Mouse (Mus musculus): Measurements from ENCODE around the gene Ankrd34a. TPM values are rescaled to one million over a fixed set of nuclear protein-coding genes. Genes with fewer than 3 reads are reported as not detected.

The Ankrd34a gene
- total RNA-seq, 2 experiments from 2014 or later = 1.9 TPM

DNA sequence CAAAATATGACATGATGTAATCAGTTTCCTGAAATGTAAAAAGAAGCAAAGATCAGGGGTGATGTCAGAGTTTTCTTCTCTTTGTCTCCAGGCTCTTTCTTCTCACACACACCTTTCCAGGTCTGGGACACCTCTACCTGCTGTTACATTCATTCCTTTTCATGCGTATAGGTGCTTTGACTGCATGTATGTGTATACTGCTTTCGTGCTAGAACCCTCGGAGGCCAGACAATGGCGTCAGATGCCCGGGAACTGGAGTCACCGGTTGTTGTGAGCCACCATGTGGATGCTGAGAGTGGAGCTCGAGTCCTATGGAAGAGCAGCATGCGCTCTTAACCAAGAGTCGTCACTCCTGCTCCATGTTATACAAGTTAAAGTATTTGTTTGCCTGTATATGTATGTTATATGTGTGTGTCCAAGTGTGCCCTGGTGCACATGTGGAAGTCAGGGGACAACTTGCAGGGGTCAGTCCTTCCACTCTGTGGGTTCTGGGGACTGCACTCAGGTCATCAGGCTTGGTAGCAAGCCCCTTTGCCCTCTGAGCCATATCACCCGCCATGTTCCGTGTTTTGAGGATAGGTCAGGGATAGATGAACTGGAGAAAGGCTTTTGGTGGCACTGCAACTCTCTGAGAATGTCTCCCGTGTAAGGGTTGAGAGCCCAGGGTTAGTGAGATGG lies 17.7 kb upstream of the Ankrd34a start:
- DNase-seq (ENCODE audit: low spot score in 2 of 2) = no peak

DNA sequence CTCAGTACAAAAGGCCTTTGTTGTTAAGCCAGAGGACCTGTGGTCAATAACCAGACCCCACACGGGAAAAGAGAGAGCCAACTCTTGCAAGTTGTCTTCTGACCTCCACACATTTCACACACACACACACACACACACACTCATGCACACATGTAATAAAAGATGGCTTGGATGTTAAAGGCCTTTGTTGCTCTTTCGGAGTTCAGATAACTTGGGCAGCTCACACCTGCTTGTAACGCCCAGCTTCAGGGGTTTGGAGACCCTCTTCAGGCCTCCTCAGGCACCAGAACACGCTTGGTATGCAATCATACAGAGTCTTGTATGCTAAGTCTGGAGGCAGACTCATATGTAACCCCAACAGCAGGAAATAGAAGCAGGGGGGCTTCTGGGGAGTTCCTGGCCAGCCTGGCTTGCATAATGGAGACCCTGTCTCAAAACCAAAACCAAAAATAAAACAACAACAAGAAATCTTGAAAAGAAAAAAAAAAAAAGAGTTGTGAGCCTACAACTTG lies 17.1 kb upstream of the Ankrd34a start:
- DNase-seq (ENCODE audit: low spot score in 2 of 2) = no peak

DNA sequence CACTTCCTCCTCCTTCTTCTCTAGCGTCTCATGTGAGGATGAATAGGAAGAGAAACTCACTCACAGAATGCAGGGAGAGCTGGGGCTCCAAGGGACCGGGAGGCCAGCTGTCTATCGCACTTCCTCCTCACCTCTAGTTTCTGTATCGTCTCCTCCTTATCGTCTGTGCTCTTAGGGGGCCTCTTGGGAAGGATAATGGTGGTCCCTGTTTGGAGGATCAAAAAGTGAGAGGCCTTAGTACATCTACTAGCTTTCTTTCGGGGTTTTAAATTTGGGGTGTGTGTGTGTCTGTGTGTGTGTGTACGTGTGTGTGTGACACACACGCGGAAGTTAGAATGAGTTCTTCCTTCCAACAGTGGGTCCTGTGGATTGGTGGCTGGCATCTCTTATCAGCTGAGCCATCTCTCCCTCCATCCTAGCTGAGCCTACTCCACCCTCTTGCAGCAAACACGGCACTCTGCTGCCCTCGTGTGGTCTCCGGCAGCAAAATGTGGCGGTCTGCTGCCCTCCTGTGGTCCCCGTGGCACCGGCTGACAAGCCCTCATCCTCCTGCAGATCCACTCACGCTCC lies 16.5 kb upstream of the Ankrd34a start:
- DNase-seq (ENCODE audit: low spot score in 2 of 2) = peak; percentile 77 to 84

DNA sequence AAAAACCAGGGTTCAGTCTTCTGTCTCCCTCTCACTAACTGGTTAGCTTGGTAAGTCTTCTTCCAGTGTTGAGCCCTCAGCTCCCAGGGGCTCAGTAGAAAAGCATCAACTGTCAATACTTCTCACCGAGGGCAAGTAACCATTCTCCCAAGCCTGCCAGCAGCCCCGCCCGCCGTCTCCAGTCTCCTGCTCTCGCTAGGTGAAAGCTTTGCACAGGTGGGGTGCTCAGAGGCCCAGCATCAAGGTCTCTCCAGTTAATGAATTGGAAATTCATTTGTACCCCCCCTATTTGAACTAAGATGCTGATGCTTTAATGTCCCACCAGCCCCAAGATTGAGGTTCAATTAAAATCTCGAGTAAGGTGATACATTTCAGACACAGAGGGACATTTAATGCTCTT lies 15.3 kb upstream of the Ankrd34a start:
- no peak for DNase-seq (ENCODE audit: low spot score in 2 of 2)

DNA sequence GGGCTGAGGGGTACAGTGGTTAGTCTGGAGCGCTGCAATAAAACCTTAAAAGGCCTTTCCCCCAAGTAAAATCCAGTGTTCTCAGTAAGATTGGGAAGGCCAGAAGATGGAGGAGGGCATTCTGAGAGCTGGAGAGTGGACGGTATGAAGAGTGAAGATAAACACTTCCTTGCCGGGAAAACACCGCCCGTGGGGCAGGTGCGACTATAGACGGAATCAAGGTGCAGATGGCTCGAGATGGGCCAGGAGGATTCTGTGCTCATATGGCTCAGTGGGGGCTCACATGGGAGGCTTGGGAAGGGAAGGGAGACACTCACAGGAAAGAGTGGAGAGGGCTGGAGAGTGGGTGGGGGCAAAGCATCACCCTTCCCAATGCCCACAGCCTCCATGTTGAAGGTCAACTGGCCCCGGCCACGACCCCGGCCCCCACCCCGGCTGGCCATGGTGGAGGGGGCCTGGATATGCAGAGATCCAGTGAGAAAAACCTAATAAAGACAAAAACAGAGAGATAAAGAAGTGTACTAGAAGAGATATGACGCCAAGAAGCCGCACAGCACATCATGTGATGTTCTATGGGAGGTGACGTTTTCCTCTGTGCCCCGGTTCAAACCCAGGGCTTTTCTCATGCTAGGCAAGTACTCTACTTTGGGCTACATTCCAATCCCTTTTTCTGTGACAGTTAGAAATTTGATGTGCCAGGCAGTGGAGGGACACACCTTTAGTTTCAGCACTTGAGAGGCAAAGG lies 14.5 kb upstream of the Ankrd34a start:
- no peak for DNase-seq (ENCODE audit: low spot score in 2 of 2)

DNA sequence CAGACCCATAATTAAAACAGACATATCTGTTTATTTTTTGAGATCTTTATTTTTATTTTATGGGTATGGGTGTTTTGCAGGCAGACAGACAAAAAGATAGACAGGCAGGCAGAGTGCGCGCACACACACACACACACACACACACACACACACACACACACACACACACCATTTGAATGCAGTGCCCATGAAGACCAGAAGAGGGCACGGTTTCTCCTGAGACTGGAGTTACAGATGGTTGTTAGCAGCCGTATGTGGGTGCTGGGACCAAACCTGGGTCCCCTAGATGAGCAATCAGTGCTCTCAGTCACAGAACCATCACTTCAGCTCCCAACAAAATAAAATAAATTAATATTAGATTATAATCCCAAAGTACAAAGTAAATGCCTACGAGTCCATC lies 13.1 kb upstream of the Ankrd34a start:
- no peak for DNase-seq (ENCODE audit: low spot score in 2 of 2)

DNA sequence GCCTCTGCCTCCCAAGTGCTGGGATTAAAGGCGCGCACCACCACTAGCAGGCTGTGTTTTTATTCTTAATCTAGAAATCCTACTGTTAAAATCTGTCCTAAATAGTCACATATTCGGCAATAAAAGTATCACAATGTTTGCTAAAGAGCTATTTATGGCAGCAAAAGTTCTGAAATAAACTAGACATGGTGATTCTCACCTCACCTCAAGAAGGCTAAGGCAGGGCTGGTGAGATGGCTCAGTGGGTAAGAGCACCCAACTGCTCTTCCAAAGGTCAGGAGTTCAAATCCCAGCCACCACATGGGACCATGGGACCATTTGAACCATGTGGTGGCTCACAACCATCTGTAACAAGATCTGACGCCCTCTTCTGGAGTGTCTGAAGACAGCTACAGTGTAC lies 5.8 kb upstream of the Ankrd34a start:
- DNase-seq (ENCODE audit: low spot score in 2 of 2) = no peak

DNA sequence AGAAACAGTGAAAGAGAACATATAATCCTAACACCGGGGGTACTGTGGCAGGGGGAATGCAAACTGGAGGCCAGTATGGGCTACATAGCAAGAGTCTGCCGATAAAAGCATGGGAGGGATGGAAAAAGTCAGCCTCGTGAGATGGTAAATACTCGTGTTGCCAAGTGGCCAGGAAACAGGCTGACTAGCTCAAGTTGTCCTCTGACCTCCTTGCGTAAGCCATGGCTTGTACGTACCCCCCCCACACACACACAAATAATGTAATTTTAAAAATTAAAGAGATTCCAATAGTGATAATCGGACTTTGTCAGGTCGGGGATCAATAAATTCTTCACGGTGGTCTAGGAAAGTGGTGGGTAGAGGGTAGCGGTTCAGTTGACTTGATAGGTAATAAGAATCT lies 3.1 kb upstream of the Ankrd34a start:
- DNase-seq (ENCODE audit: low spot score in 2 of 2) = no peak

DNA sequence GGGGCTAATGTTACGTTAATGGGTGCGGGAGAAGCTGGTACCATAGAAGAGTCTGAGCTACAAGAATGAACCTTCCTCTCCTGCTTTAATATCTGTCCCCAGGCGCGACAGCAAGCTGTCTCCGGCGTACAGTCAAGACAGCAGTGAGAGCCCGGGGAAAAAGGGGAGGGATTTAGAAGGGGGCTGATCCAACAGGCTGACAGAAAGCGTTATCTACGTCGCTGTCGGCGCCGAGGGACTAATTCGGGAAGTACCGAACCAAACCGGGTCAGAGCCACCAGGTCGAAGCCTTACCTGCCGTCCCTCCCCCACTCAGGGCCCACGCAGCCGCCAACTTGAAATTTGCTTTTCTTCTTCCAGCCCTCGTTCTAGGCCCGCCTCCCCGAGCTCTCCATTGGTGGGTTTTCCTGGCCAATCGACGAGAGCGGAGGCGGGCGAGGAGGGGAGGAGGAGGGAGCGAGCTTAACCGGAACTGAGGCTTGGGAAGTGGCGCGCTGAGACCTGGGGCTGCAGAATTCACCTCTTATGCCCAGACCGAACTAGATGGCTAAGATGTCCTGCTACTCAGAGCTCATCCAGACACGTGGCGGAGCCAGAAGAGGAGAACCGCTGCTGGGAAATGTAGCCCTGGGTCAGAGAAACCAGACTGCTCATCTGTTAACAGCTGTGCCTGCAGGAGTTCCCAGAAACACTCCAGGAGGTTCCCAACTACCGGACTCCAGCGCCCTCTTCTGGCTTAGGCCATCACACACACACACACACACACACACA lies 2.5 kb upstream of the Ankrd34a start, which contains the start of gene Polr3gl:
Polr3gl (minus strand) TSS at position 392 of the 771 bp plus-strand sequence.
- DNase-seq (ENCODE audit: low spot score in 2 of 2) = peak; percentile 80 to 93

DNA sequence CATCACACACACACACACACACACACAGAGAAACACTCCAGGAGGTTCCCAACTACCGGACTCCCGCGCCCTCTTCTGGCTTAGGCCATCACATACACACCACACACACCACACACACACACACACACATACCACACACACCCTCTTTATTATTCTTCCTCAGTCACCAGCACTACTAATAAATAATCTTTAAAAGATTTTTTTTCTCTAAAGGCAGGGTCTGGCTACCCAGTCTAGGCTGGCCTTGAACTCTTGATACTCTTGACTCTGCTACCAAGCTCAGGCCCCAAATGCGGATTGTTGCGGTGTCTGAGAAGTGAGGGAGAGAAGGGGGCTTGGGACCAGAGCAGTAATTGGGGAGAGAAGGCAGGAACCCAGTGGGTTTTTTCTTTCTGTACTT lies 1.6 kb upstream of the Ankrd34a start:
- DNase-seq (ENCODE audit: low spot score in 2 of 2) = no peak

DNA sequence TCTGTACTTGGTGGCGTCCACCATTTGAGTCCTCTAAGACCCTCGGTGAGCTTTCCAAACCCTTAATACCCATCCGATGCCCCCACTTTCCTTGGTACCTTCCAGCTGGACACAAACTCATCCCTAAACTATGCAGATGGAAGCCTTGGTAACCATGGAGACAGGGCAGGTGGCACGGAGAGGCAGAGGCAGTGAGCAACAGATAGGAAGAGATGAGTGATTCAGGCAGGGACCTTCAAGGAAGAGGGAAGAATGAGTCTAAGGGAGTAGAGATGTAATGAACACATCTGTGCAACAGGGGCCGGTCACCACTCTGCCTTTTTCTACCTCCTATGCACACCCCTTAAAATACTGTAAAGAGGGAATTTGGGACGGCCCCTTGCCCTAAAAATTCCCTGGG lies 775 bp upstream of the Ankrd34a start:
- DNase-seq (ENCODE audit: low spot score in 2 of 2) = no peak

DNA sequence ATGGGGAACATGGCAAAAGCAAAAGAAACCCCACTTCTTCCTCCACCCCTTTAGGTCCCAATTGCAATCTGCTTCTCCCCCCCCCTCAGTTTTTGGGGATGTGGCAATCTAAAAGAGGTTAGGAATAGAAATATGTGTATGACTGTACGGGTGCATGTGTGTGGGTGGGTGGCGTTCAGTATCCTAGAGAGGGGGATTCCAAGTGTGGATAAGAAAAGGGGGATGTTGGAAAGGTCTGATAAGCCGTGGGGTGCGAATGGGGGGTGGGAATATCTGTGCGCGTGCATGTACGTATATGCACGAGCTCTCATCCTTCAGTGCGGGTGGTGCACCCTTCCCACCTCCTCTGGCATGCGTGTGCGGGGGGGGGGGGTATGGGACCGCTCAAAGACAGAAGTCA lies 419 bp downstream of the Ankrd34a start:
- DNase-seq (ENCODE audit: low spot score in 2 of 2) = no peak

DNA sequence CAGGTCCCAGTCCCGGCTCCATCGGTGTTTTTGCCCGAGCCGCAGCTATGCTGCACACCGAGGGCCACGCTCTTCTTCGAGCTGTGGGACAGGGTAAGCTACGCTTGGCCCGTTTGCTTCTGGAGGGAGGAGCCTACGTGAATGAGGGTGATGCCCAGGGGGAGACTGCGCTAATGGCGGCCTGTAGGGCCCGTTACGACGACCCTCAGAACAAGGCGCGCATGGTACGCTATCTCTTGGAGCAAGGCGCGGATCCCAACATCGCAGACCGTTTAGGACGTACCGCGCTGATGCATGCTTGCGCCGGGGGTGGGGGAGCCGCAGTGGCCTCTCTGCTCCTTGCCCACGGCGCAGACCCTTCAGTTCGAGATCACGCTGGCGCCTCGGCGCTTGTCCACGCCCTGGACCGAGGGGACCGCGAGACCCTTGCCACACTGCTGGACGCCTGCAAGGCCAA lies 1.0 kb downstream of the Ankrd34a start:
- peak in 1 of 2 experiments; percentile 30 for DNase-seq (ENCODE audit: low spot score in 2 of 2)

DNA sequence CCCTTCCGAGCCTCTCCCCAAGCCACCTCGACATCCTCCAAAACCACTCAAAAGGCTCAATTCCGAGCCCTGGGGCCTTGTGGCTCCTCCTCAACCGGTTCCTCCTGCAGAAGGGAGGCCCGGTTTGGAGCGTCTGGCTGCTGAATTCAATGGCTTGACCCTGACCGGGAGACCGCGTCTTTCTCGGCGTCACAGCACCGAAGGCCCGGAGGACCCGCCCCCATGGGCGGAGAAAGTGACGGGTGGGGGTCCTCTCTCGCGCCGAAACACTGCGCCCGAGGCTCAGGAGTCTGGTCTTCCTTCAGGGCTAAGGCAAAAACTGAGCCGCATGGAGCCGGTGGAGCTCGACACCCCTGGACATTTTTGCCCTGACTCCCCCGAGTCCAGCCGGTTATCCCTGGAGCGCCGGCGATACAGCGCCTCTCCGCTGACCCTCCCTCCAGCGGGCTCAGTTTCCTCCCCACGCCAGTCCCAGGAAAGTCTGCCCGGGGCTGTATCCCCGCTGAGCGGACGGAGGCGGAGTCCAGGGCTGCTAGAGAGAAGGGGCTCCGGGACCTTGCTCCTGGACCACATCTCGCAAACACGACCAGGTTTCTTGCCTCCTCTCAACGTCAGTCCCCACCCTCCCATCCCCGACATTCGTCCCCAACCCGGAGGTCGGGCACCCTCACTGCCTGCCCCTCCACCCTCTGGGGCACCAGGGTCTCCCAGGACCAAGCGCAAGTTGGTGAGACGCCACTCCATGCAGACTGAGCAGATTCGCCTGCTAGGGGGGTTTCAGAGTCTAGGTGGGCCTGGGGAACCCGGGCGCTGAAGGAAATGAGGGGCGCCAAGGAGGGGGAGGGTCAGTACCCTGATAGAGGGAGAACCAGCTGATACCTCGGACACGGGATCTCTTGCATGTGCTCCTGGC lies 2.0 kb downstream of the Ankrd34a start:
- peak in 1 of 2 experiments; percentile 70 for DNase-seq (ENCODE audit: low spot score in 2 of 2)

DNA sequence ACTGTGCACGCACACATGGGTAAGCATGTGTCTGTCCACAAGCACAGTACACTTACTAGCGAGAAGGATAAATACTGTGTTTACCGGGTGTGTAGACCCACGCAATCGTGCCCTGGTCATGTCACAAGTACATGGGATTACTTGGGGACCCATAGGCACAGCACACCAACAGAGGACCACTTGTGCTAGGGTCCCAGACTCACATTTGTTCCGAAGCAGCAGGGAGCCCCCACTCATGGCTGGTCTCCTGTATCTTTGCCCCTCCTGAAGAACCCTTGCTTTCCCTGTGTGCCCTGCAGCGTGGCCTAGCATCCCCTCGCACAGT lies 2.6 kb downstream of the Ankrd34a start:
- DNase-seq (ENCODE audit: low spot score in 2 of 2) = no peak

DNA sequence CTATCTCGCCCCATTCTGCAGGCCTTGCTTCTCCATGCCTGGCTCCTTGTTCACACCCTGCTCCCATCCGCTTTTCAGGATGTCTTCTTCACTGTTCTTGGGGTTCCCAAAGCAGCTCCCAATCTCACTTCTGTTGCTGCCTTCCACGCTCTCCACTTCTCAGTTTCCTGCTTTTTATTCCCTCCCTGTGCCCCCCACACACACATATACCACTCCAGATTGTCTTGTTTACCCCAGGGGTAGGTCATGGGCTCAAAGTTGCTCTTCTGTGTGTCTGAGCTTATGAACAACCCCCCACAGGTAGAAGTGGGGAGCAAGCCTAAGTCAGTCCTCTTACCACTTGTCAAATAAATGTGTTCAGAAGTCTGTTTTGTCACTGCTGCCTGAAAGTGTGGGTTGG lies 3.0 kb downstream of the Ankrd34a start:
- DNase-seq (ENCODE audit: low spot score in 2 of 2) = no peak

DNA sequence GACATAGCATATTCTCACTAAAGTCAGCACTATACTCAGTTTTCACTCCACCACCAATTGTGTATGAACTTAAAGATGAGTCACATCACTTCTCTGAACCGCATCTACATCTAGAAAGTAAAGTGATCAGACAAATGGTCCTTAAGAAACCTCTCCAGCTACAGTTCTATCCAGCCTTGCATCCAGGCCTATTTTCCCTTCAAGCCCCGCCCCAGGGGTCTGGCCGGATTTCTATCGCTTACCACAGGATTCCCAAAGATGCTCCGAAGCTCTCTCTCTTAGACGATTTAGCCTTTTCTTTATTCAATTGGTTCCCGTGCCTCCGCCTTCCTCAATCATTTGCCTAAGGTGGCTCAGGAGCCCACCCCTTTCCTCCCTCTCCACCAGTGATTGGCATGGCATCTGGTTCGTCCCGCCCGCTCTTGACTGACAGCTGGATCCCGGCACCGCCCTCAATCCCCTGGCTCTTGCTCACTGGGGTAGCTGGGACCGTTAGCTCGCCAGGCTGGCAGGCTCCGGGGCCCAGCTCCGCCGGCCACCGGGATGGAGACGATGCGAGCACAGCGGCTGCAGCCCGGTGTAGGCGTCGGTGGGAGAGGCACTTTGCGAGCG lies 4.3 kb downstream of the Ankrd34a start, which contains the start of gene Lix1l:
Lix1l (plus strand) TSS at position 511 of the 612 bp plus-strand sequence.
- peak; percentile 89 to 93 for DNase-seq (ENCODE audit: low spot score in 2 of 2)

DNA sequence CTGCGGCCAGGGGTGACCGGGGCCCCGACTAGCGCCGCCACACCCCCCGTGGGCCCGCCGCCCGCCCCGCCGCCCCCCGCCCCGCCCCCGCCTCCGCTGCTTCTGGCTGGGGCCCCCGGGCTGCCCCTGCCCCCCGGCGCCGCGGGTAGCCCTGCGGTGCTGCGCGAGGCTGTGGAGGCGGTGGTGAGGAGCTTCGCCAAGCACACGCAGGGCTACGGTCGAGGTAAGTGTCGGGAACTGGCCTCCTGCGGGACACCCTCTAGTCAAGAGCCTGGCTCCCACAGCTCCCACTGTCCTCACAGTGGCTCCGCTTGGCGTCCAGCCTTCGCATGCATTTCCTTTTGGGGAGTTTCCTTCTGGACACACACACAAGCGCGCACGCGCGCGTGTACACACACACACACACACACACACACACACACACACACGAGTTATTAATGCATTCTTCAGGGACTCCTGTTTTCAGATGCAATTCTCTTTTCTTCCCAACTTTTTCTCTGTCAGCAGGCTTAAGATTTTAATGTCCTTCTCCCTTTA lies 4.9 kb downstream of the Ankrd34a start:
- peak; percentile 61 to 84 for DNase-seq (ENCODE audit: low spot score in 2 of 2)

DNA sequence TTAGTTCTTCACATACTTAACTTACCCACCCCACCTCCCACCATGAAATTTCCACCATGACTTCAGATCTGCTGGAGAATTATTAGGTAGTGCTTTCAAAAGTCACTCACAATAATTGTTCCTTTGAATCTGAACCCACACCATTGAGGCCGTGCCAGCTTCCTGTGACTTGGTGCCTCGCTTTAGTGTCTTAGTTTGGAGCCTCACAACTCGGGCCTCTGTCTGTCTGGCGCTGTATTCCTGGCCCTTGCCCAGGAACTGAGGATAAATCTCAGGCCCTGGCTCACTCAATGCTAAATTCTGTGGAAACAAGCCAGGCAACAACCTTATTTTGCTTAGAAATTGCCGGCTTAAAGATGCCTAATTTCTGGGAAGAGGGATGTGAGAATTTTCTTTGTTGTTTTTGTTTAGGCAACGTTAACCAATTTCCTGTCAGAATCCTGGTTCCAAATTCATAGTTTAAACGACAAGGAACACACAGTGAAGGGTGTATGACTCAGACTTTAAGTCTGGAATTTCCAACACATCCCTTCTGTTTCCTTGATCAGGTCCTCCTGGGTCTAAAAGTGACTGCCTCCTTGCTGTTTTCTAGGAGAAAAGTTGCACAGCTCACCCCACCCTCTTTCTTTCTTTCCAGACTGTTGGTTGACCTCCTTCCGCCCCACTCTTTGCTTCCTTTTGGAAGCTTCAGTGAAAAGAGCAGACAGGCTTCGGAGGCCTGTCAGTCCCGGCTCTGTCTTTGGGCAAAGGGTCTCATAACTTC lies 5.7 kb downstream of the Ankrd34a start:
- peak in 1 of 2 experiments; percentile 59 for DNase-seq (ENCODE audit: low spot score in 2 of 2)
